Mouse (Mus musculus) midbrain, embryonic 12.5 days (tissue): ENCODE results near the gene Papolg. TPM values are rescaled to one million over a fixed set of nuclear protein-coding genes. Genes with fewer than 3 reads are reported as not detected.

ENCODE experiments used
- ATAC-seq: fragments of 200-750 bp; cut with Nextera tagmentation; 2 replicates; pipeline ENCODE4 v1.8.0; 2017; ENCODE audit warnings: low read depth, moderate TSS enrichment, moderate library complexity; ENCODE audit not compliant: low FRiP score
- H3K27ac ChIP-seq: fragments of 300-500 bp; sonication (generic); replicated peaks from 2 replicates; pipeline ENCODE4 v1.5.1; 2016; ENCODE audit warnings: mild to moderate bottlenecking
- H3K27me3 ChIP-seq: fragments of 300-500 bp; sonication (generic); 2 replicates; pipeline ENCODE4 v1.6.1; 2016; ENCODE audit warnings: mild to moderate bottlenecking
- H3K36me3 ChIP-seq: fragments of 300-500 bp; sonication (generic); 2 replicates; pipeline ENCODE4 v1.6.1; 2016
- H3K4me1 ChIP-seq: fragments of 300-500 bp; sonication (generic); 2 replicates; pipeline ENCODE4 v1.6.1; 2016
- H3K4me2 ChIP-seq: fragments of 300-500 bp; sonication (generic); replicated peaks from 2 replicates; pipeline ENCODE4 v1.6.1; 2016; ENCODE audit warnings: mild to moderate bottlenecking, moderate library complexity
- H3K4me3 ChIP-seq: fragments of 300-500 bp; sonication (generic); 2 replicates; pipeline ENCODE4 v1.5.1; 2016; ENCODE audit warnings: mild to moderate bottlenecking
- H3K9ac ChIP-seq: fragments of 300-500 bp; sonication (generic); replicated peaks from 2 replicates; pipeline ENCODE4 v1.6.1; 2016; ENCODE audit warnings: mild to moderate bottlenecking, moderate library complexity
- H3K9me3 ChIP-seq: fragments of 300-500 bp; sonication (generic); 2 replicates; pipeline ENCODE4 v1.6.1; 2016; ENCODE audit warnings: mild to moderate bottlenecking
- WGBS: fragments of 180-500 bp; shearing (Covaris S2); methylation state at CpG from one replicate; pipeline ENCODE4 v1.1.7; 2016; 5-methylcytosine and 5-hydroxymethylcytosine counted together
- polyA plus RNA-seq: library from polyadenylated mRNA; unstranded; fragments of >200 nt; fragmentation: Nextera tagmentation; extraction: Ambion mirVana; gene quantifications from 2 replicates; pipeline ENCODE4 v1.2.1, GENCODE M21; 2016

The Papolg gene
- polyA plus RNA-seq, 1 experiment from 2014 or later = 28.5 TPM

DNA sequence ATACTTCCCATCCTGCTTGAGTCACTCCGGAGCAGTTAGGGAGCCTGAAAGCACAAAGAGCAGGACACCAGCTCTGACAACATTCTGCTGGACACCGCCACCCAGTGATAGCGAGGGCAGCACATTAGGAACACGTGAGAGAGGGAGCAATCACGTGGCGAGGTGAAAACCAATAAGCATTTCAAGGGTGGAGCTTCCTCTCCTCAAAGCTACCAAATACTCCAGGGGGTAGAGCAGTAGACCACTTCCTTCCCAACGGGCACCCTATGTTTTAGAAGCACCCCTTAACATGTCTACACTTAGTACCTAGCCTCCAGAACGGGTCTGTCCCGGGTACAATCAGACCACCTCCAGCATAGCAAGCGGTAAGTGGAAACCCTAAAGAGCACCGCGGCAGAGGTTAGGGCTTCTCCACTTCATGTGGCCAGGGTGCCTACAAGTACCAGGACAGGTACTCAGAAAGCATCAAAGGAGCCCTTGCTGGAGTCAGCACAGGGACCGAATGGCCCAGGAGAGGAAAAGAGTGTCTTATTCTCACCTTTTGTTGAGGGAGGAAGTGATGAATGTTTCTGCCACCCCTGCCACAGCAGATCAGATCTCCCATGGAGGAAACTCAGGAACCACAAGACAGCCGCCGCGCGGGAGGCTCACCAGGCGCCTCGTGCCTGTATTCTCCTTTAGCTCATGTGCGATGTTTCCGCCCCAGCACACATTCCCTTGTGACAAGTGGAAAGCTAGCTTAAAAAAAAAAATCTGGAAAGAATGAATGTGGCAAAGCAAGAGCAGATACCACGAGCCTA lies 48.8 kb downstream of the Papolg start:
- Histone ChIP-seq H3K4me2 (no peak overlapping the region), H3K27me3 (no peaks in the 10 kb centered on the region)
- 76% methylated on average over 22 of the region's 22 CpGs for WGBS

DNA sequence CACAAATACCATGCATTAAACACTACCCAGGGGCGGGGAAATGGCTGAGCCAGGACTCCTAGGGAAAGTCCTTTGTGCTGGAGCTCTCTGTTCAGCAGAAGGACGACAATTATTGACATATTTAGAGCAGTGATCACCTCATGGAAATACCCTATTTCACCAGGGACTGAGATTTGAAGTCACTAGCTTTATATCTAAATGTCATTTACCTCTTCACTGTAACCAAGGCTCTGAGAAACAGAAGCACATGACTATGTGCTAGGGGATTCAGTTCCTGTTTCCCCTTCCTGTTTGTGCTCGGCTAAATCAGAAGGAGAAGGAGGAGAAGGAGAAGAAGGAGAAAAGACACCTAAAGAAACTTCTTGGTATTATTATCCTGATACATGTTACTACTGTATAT lies 71.8 kb downstream of the Papolg start:
- Histone ChIP-seq H3K27ac (no peak overlapping the region), H3K27me3 (no peaks in the 10 kb centered on the region), H3K4me2 (no peak overlapping the region), H3K36me3 (no peaks in the 10 kb centered on the region), H3K4me3 (no peak overlapping the region), H3K9me3 (no peaks in the 10 kb centered on the region), H3K4me1 (no peaks in the 10 kb centered on the region), H3K9ac (no peak overlapping the region)
- 76% methylated on average over 3 of the region's 3 CpGs for WGBS
- ATAC-seq = no peak

More for the DNA sequence above, 48.8 kb downstream of the Papolg start:
- H3K9me3 ChIP-seq = no peaks in the 10 kb centered on the region
- H3K4me1 ChIP-seq = no peaks in the 10 kb centered on the region
- no peak for ATAC-seq
- H3K36me3 ChIP-seq = no peaks in the 10 kb centered on the region
- H3K4me3 ChIP-seq = no peak overlapping the region
- H3K27ac ChIP-seq = no peak overlapping the region
- H3K9ac ChIP-seq = no peak overlapping the region

DNA sequence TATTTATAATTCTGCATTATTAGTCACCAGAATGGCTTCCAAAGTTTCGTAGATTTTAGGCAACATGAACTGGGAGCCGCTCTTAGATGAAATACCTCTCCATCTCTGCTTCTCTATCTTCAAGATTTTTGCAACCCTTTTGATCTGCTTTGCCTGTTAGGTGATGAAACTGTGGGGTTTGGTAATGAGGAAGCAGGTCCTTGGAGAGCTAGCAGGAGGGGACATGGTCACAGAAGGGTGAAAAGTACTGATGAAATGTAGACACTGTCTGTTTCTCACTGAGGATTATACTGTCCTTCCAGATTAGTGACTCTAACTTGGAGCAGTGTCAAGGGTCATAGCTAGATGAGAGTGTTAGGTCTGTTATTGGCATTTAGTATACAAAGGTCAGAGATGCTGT lies 73.4 kb downstream of the Papolg start:
- Histone ChIP-seq H3K27ac (no peak overlapping the region), H3K9me3 (no peaks in the 10 kb centered on the region), H3K27me3 (no peaks in the 10 kb centered on the region), H3K9ac (no peak overlapping the region), H3K4me1 (no peaks in the 10 kb centered on the region), H3K4me2 (no peak overlapping the region), H3K4me3 (no peak overlapping the region), H3K36me3 (no peaks in the 10 kb centered on the region)
- 80% methylated on average over 2 of the region's 2 CpGs for WGBS
- ATAC-seq = no peak

DNA sequence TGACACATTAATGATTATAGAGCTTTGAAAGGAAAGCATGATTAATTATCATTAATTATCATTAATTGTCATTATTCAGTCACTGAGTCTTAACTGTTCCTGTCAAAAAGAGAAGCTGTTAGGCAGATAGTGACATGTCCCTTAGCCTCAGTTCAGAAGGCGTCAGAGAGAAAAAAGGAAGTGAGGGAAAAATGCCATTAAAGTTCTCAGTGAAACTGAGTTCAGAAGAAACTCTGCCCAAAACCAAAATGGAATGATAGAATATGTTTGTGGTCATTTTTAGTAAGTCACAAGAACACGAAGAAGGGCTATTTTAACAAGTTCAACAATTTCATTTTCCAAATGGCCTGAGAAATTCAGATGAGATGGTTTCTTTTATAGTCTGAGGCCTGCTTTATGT lies 74.1 kb downstream of the Papolg start:
- Histone ChIP-seq H3K9me3 (no peaks in the 10 kb centered on the region), H3K4me3 (no peak overlapping the region), H3K4me1 (no peaks in the 10 kb centered on the region), H3K36me3 (no peaks in the 10 kb centered on the region), H3K4me2 (no peak overlapping the region), H3K27me3 (no peaks in the 10 kb centered on the region), H3K27ac (no peak overlapping the region), H3K9ac (no peak overlapping the region)
- ATAC-seq = no peak
- WGBS = 77% methylated on average over 2 of the region's 2 CpGs

DNA sequence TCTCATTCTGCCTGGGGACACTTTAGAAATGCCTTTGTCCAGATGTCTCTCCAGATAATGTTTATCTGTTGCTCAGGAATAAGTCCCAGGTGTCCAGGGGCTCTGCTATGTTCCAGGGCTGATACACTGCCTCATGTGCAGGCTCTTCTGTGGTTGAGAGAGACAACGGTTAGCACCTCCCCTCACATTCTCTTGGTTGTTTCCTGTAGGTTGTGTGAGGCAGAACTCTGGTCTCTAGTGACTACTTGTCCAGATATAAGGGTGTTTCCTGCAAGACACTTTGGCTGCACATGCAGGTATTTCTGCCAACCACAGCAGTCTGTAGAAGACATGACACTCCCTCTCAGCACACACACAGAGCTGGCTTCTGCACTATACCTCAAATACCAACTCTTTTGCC lies 76.3 kb downstream of the Papolg start:
- Histone ChIP-seq H3K4me3 (no peak overlapping the region), H3K4me1 (no peaks in the 10 kb centered on the region), H3K36me3 (no peaks in the 10 kb centered on the region), H3K27me3 (no peaks in the 10 kb centered on the region), H3K4me2 (no peak overlapping the region), H3K27ac (no peak overlapping the region), H3K9ac (no peak overlapping the region), H3K9me3 (no peaks in the 10 kb centered on the region)
- ATAC-seq = no peak
- 92% methylated on average over 1 of the region's 1 CpGs for WGBS

Other genes starting within 250 kb of the Papolg start
- gene Pus10, start 229.6 kb downstream of the Papolg start, polyA plus RNA-seq = 18.7 and 21.9 TPM in 2 replicates
- 45.0 and 47.3 TPM in 2 replicates for gene Pex13, start 229.3 kb downstream of the Papolg start, polyA plus RNA-seq
- gene Rel, start 124.3 kb downstream of the Papolg start, polyA plus RNA-seq = 0.50 and 0.52 TPM in 2 replicates
- not detected in 2 replicates for gene A830031A19Rik, start 179.8 kb upstream of the Papolg start, polyA plus RNA-seq
- 66.0 and 67.3 TPM in 2 replicates for gene Bcl11a, start 182.8 kb upstream of the Papolg start, polyA plus RNA-seq